Mouse (Mus musculus) liver, adult 2 months (tissue): ENCODE measurements around the gene Cd68.

ENCODE experiments used
- CTCF ChIP-seq: fragments of 200-500 bp; IDR thresholded peaks from 2 replicates; pipeline ENCODE4 v1.5.1; 2011; ENCODE audit warnings: low read depth, low read length, control low read depth
- POLR2A ChIP-seq: fragments of 200-500 bp; IDR thresholded peaks from 2 replicates; pipeline ENCODE4 v1.6.1; 2011; ENCODE audit warnings: low read length, control low read depth; ENCODE audit not compliant: insufficient read depth; ENCODE audit errors: extremely low read depth

DNA sequence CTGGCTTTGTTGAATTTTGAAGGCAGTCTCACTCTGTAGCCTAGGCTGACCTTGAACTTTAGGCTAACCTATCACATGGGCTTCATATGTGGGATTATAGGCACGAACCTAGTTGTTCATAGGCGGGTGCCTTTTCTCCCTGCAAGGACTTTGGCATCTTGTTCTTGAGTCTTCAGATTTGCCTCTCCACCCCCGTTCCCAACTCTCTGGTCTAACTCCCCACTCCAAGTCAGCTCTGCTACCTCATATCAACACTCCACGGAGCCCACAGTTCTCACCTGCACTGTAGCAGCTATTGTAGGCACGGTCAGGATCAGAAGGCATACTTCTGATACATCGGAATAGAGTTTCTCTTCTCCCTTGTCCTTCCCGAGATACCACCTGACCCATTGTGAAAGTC is 17.6 kb upstream of the Cd68 start:
- TF ChIP-seq CTCF = no peak
- no peak for TF ChIP-seq POLR2A
